Mouse (Mus musculus) spleen, adult 2 months (tissue): ENCODE measurements around the gene Cdk15. TPM values are rescaled to one million over a fixed set of nuclear protein-coding genes. Genes with fewer than 3 reads are reported as not detected.

Experiments used
- DNase-seq, 2 experiments: peaks; one replicate each; pipeline versions ENCODE4 v3.0.0 to v3.0.0-alpha.2; 2012 to 2021; ENCODE audit warnings: low spot score in 2 of 2, low read depth in 1 of 2
- H3K27ac ChIP-seq: fragments of 200-500 bp; 2 replicates; pipeline ENCODE4 v1.5.1; 2012; ENCODE audit warnings: low read length, inconsistent platforms; ENCODE audit not compliant: insufficient read depth
- H3K27me3 ChIP-seq: fragments of 200-500 bp; 2 replicates; pipeline ENCODE4 v1.6.1; 2012; ENCODE audit warnings: mild to moderate bottlenecking, moderate library complexity, low read length, inconsistent platforms; ENCODE audit not compliant: control insufficient read depth, insufficient read depth
- H3K36me3 ChIP-seq: fragments of 200-500 bp; 2 replicates; pipeline ENCODE4 v1.6.1; 2012; ENCODE audit warnings: mild to moderate bottlenecking, low read length, inconsistent platforms; ENCODE audit not compliant: control insufficient read depth, insufficient read depth
- H3K4me1 ChIP-seq: fragments of 200-500 bp; 2 replicates; pipeline ENCODE4 v1.6.1; 2011; ENCODE audit warnings: inconsistent platforms; ENCODE audit not compliant: control insufficient read depth, insufficient read depth, insufficient read length
- H3K4me3 ChIP-seq: fragments of 200-500 bp; 2 replicates; pipeline ENCODE4 v1.5.1; 2011; ENCODE audit warnings: mild to moderate bottlenecking, inconsistent platforms; ENCODE audit not compliant: insufficient read depth, insufficient read length; ENCODE audit errors: extremely low read depth
- CTCF ChIP-seq: fragments of 200-500 bp; IDR thresholded peaks from 2 replicates; pipeline ENCODE4 v1.5.1; 2011; ENCODE audit warnings: mild to moderate bottlenecking, inconsistent platforms; ENCODE audit not compliant: insufficient read depth, insufficient read length, insufficient replicate concordance; ENCODE audit errors: extremely low read depth
- POLR2A ChIP-seq: fragments of 200-500 bp; IDR thresholded peaks from 2 replicates; pipeline ENCODE4 v1.6.1; 2011; ENCODE audit warnings: low read depth, low read length, inconsistent platforms
- WGBS: fragments of 180-500 bp; shearing (Covaris S2); methylation state at CpG from one replicate; pipeline ENCODE4 v1.1.7; 2018; 5-methylcytosine and 5-hydroxymethylcytosine counted together
- polyA plus RNA-seq: library from polyadenylated mRNA; depleted of rRNA; stranded (reverse); fragments of >200 nt; gene quantifications from 2 replicates; pipeline ENCODE4 v1.2.3, GENCODE M21; 2012

Gene Cdk15
- polyA plus RNA-seq, 1 experiment = 0.05 TPM

GRCm38 (mm10) chr1:59315057-59315807, 58.5 kb downstream of the Cdk15 start:
- no peak for DNase-seq
- 47% methylated on average over 5 of the region's 5 CpGs for WGBS
- Histone ChIP-seq H3K27me3 (no peaks in the 10 kb centered on the region), H3K27ac (no peak overlapping the region), H3K36me3 (no peaks in the 10 kb centered on the region), H3K4me1 (peaks cover 2% of the 10 kb centered on the region; the same call in 1 of the 2 replicates), H3K4me3 (no peak overlapping the region)
- TF ChIP-seq POLR2A = no peak
- TF ChIP-seq CTCF = no peak

DNA sequence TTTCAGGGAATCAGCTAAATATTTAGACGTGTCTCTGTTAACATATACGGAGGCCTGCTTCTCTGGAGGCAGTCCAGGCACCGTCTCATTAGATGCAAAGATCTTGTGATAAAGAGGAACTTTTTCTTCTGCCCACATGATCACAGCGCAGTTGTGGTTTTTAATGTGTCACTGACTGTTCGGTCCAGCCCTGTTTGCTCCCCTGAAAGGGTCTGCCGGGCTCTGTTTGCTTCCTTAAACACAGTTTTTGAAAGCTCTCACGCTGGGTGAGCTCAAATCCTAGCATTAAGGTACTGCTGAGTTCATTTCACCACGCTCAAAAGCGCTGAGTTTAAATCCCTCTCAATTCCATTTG, 59.3 kb downstream of the Cdk15 start:
- Histone ChIP-seq H3K36me3 (no peaks in the 10 kb centered on the region), H3K27ac (no peak overlapping the region), H3K27me3 (no peaks in the 10 kb centered on the region), H3K4me3 (no peak overlapping the region), H3K4me1 (peaks cover 2% of the 10 kb centered on the region; the same call in 1 of the 2 replicates)
- no peak for TF ChIP-seq POLR2A
- no peak for TF ChIP-seq CTCF
- 11% methylated on average over 9 of the region's 9 CpGs for WGBS
- DNase-seq = peak; percentile 12 to 18

DNA sequence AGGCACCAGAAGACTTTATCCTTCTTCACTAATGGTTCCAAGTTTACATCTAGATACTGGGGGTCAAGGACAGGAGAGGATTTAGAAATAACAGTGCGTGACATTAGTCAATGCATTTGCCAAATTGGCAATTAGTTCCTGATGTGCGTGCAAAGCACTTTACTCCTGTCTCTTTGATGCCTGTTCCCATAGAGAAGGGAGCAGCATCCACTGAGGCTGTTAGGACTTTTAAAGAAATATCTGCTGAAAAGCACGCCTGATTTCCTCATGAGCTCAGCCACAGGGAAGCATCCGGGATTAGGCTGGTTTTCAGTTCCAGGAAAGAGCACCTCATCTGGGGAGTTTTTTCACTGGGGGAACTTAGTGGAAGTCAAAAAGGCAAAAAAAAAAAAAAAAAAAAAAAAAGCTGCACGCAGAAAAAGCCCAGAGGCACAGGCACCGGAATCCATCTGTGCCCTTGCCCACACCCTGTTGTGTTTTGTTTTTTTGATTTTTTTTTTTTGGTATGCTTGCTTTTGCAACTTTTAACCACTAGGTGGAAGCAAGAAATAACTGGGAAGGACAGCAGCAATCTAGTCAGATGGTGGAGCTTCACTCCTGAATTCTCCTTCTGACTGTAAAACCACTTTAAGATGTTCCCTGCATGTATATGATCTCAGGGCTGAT, 59.8 kb downstream of the Cdk15 start:
- Histone ChIP-seq H3K4me3 (no peak overlapping the region), H3K36me3 (no peaks in the 10 kb centered on the region), H3K27ac (no peak overlapping the region), H3K4me1 (peaks cover 2% of the 10 kb centered on the region; the same call in 1 of the 2 replicates), H3K27me3 (no peaks in the 10 kb centered on the region)
- TF ChIP-seq CTCF (0 out of 2 replicates have a peak, but pooled peaks have one; percentile 3), POLR2A (no peak)
- DNase-seq = peak in 1 of 2 experiments; percentile 28
- 14% methylated on average over 6 of the region's 6 CpGs for WGBS

DNA sequence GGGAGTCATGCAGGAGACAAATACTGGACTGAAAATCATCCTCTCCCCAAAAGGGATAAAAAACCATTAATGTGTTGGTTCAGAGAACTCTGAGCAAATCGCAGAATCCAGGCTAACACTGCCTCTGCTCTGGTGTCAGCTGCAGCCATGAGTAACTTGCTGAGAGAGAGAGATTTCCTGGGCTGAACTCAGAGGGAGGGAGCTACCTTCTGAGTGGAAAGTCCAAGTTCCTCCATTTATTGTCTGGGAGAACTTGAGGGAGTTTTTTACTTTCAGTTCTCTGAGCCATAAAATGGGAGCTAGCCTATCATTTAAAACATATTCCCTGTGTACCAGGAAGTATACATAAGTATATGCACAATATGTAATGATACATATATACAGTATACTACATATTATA, 60.7 kb downstream of the Cdk15 start:
- Histone ChIP-seq H3K4me1 (peaks cover 2% of the 10 kb centered on the region; the same call in 1 of the 2 replicates), H3K27me3 (no peaks in the 10 kb centered on the region), H3K36me3 (no peaks in the 10 kb centered on the region), H3K4me3 (no peak overlapping the region), H3K27ac (no peak overlapping the region)
- DNase-seq = no peak
- WGBS = 88% methylated on average over 1 of the region's 1 CpGs
- TF ChIP-seq CTCF = no peak
- no peak for TF ChIP-seq POLR2A

DNA sequence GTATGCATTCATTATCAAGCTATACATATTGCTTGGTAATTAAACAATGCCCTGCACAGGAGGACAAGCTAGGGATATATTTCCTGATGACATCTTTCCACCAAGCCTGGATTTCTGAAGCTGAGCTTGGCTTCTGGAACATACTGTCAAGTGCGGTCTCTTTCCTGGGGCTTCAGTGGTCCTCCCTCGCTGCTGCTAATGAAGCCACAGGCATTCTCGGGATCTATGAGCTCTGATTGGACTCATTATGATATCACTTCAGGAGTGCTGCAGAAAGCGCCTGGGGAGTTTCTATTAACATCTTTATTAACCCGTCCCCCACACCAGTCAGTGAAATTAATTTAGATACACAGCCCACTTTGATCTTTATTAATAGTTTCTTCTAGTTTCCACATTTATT, 62.2 kb downstream of the Cdk15 start:
- TF ChIP-seq CTCF (no peak), POLR2A (no peak)
- H3K27ac ChIP-seq = no peak overlapping the region
- H3K4me1 ChIP-seq = peaks cover 2% of the 10 kb centered on the region; the same call in 1 of the 2 replicates
- no peak for DNase-seq
- 89% methylated on average over 5 of the region's 5 CpGs for WGBS
- H3K27me3 ChIP-seq = no peaks in the 10 kb centered on the region
- no peaks in the 10 kb centered on the region for H3K36me3 ChIP-seq
- H3K4me3 ChIP-seq = no peak overlapping the region

- no peak overlapping the region for H3K27ac ChIP-seq
- 85% methylated on average over 9 of the region's 9 CpGs for WGBS
- no peak for DNase-seq
Observed at GRCm38 (mm10) chr1:59321076-59321879, 64.6 kb downstream of the Cdk15 start.

More at GRCm38 (mm10) chr1:59321076-59321879, 64.6 kb downstream of the Cdk15 start:
- H3K4me1 ChIP-seq = no peaks in the 10 kb centered on the region
- H3K27me3 ChIP-seq = no peaks in the 10 kb centered on the region
- TF ChIP-seq POLR2A = no peak
- no peak for TF ChIP-seq CTCF
- H3K36me3 ChIP-seq = no peaks in the 10 kb centered on the region
- no peak overlapping the region for H3K4me3 ChIP-seq
